Mouse (Mus musculus) thymus, adult 2 months (tissue): ENCODE measurements around the gene Slc35c1. TPM values are rescaled to one million over a fixed set of nuclear protein-coding genes. Genes with fewer than 3 reads are reported as not detected.

Experiments
- DNase-seq: peaks from one replicate; pipeline ENCODE4 v3.0.0; 2021
- H3K27ac ChIP-seq: fragments of 200-500 bp; 2 replicates; pipeline ENCODE4 v1.5.1; 2012; ENCODE audit warnings: low read length, control low read depth; ENCODE audit not compliant: control insufficient read depth, insufficient read depth
- H3K27me3 ChIP-seq: fragments of 200-500 bp; 2 replicates; pipeline ENCODE4 v1.6.1; 2012; ENCODE audit warnings: mild to moderate bottlenecking, low read length, moderate library complexity, mixed read lengths; ENCODE audit not compliant: control insufficient read depth, insufficient read depth
- H3K36me3 ChIP-seq: fragments of 200-500 bp; 2 replicates; pipeline ENCODE4 v1.6.1; 2012; ENCODE audit warnings: mild to moderate bottlenecking, low read length, moderate library complexity; ENCODE audit not compliant: control insufficient read depth, insufficient read depth
- H3K4me1 ChIP-seq: fragments of 200-500 bp; replicated peaks from 2 replicates; pipeline ENCODE4 v1.6.1; 2012; ENCODE audit warnings: low read length; ENCODE audit not compliant: control insufficient read depth, insufficient read depth
- H3K4me3 ChIP-seq: fragments of 200-500 bp; 2 replicates; pipeline ENCODE4 v1.5.1; 2012; ENCODE audit warnings: mild to moderate bottlenecking, low read length, control low read depth, moderate library complexity; ENCODE audit not compliant: control insufficient read depth, insufficient read depth
- CTCF ChIP-seq: fragments of 200-500 bp; IDR thresholded peaks from 2 replicates; pipeline ENCODE4 v1.5.1; 2012; ENCODE audit warnings: mild to moderate bottlenecking, control low read depth, low read length, moderate library complexity, borderline replicate concordance; ENCODE audit not compliant: control insufficient read depth, poor library complexity, insufficient read depth; ENCODE audit errors: extremely low read depth
- POLR2A ChIP-seq: fragments of 200-500 bp; IDR thresholded peaks from 2 replicates; pipeline ENCODE4 v1.6.1; 2012; ENCODE audit warnings: mild to moderate bottlenecking, low read length, control low read depth, moderate library complexity; ENCODE audit not compliant: control insufficient read depth, poor library complexity, insufficient read depth; ENCODE audit errors: extremely low read depth
- WGBS: fragments of 180-500 bp; shearing (Covaris S2); methylation state at CpG from one replicate; pipeline ENCODE4 v1.1.7; 2018; 5-methylcytosine and 5-hydroxymethylcytosine counted together
- polyA plus RNA-seq: library from polyadenylated mRNA; depleted of rRNA; stranded (reverse); fragments of >200 nt; gene quantifications from 2 replicates; pipeline ENCODE4 v1.2.3, GENCODE M21; 2012

The Slc35c1 gene
- polyA plus RNA-seq, 1 experiment = 144 TPM

- no peak for TF ChIP-seq POLR2A
- TF ChIP-seq CTCF = no peak
Observed at GRCm38 (mm10) chr2:92442419-92443001, 17.8 kb downstream of the Slc35c1 start.

GRCm38 (mm10) chr2:92440432-92440831, 19.9 kb downstream of the Slc35c1 start:
- no peak for TF ChIP-seq POLR2A
- no peak for TF ChIP-seq CTCF
- 87% methylated on average over 6 of the region's 6 CpGs for WGBS
- peaks cover 16% of the 10 kb centered on the region for H3K4me1 ChIP-seq
- H3K36me3 ChIP-seq = no peaks in the 10 kb centered on the region
- H3K4me3 ChIP-seq = no peak overlapping the region
- no peak for DNase-seq
- H3K27me3 ChIP-seq = no peaks in the 10 kb centered on the region
- no peak overlapping the region for H3K27ac ChIP-seq

More at GRCm38 (mm10) chr2:92442419-92443001, 17.8 kb downstream of the Slc35c1 start:
- H3K27me3 ChIP-seq = no peaks in the 10 kb centered on the region
- WGBS = 53% methylated on average over 12 of the region's 12 CpGs
- no peaks in the 10 kb centered on the region for H3K36me3 ChIP-seq
- peak overlapping the region; percentile 69; the same call in 1 of the 2 replicates for H3K27ac ChIP-seq
- H3K4me1 ChIP-seq = peaks cover 22% of the 10 kb centered on the region
- DNase-seq = peak; percentile 31
- H3K4me3 ChIP-seq = no peak overlapping the region

- 74% methylated on average over 3 of the region's 3 CpGs for WGBS
Observed at GRCm38 (mm10) chr2:92438567-92438966, 21.8 kb downstream of the Slc35c1 start.

GRCm38 (mm10) chr2:92437875-92438274, 22.5 kb downstream of the Slc35c1 start:
- H3K4me1 ChIP-seq = peaks cover 14% of the 10 kb centered on the region
- no peaks in the 10 kb centered on the region for H3K36me3 ChIP-seq
- no peak overlapping the region for H3K27ac ChIP-seq
- WGBS = 2% methylated on average over 5 of the region's 5 CpGs
- peak; percentile 65 for DNase-seq
- TF ChIP-seq POLR2A (no peak), CTCF (no peak)
- H3K27me3 ChIP-seq = no peaks in the 10 kb centered on the region
- no peak overlapping the region for H3K4me3 ChIP-seq

More at GRCm38 (mm10) chr2:92438567-92438966, 21.8 kb downstream of the Slc35c1 start:
- Histone ChIP-seq H3K36me3 (no peaks in the 10 kb centered on the region), H3K27me3 (no peaks in the 10 kb centered on the region), H3K4me3 (no peak overlapping the region), H3K27ac (no peak overlapping the region), H3K4me1 (peaks cover 12% of the 10 kb centered on the region)
- TF ChIP-seq CTCF = no peak
- DNase-seq = no peak

- Histone ChIP-seq H3K27ac (no peak overlapping the region), H3K4me3 (no peak overlapping the region), H3K27me3 (no peaks in the 10 kb centered on the region), H3K36me3 (no peaks in the 10 kb centered on the region), H3K4me1 (peaks cover 12% of the 10 kb centered on the region)
- DNase-seq = no peak
- TF ChIP-seq POLR2A (no peak), CTCF (no peak)
- WGBS = 83% methylated on average over 4 of the region's 4 CpGs
Observed at GRCm38 (mm10) chr2:92437366-92437765, 23.0 kb downstream of the Slc35c1 start.

- H3K27me3 ChIP-seq = no peaks in the 10 kb centered on the region
- no peak overlapping the region for H3K4me3 ChIP-seq
- peaks cover 8% of the 10 kb centered on the region for H3K4me1 ChIP-seq
- 75% methylated on average over 6 of the region's 6 CpGs for WGBS
- H3K27ac ChIP-seq = no peak overlapping the region
- no peaks in the 10 kb centered on the region for H3K36me3 ChIP-seq
- TF ChIP-seq POLR2A (no peak), CTCF (no peak)
- DNase-seq = no peak
Observed at GRCm38 (mm10) chr2:92435023-92435422, 25.3 kb downstream of the Slc35c1 start.

- Histone ChIP-seq H3K4me1 (peaks cover 8% of the 10 kb centered on the region), H3K27me3 (no peaks in the 10 kb centered on the region), H3K27ac (no peak overlapping the region), H3K4me3 (peak overlapping the region; percentile 49), H3K36me3 (no peaks in the 10 kb centered on the region)
- TF ChIP-seq CTCF (no peak), POLR2A (no peak)
- 8% methylated on average over 12 of the region's 12 CpGs for whole genome bisulfite sequencing
- no peak for DNase-seq
Observed at GRCm38 (mm10) chr2:92434375-92434745, 26.0 kb downstream of the Slc35c1 start.
